Mouse (Mus musculus): ENCODE results near the gene Elk3. TPM values are rescaled to one million over a fixed set of nuclear protein-coding genes. Genes with fewer than 3 reads are reported as not detected.
A peak's percentile ranks its signal among the peaks of the same experiment; 100 is the strongest.

Gene Elk3
- polyA plus RNA-seq, 1 experiment from 2014 or later = 4.2 TPM

GRCm38 (mm10) chr10:93264001-93264400, 46.9 kb downstream of the Elk3 start:
- Histone ChIP-seq H3K27ac (no peak overlapping the region), H3K27me3 (no peaks in the 10 kb centered on the region), H3K9ac (no peak overlapping the region), H3K9me3 (replicated peaks) (no peaks in the 10 kb centered on the region), H3K36me3 (peaks cover 7% of the 10 kb centered on the region), H3K4me2 (no peak overlapping the region), H3K4me1 (replicated peaks) (peaks cover 24% of the 10 kb centered on the region), H3K4me3 (replicated peaks) (no peak overlapping the region)
- ATAC-seq (ENCODE audit: low read depth) (no peak), DNase-seq (no peak)
- 74% methylated on average over 5 of the region's 5 CpGs for WGBS (ENCODE audit: insufficient replicate concordance)

GRCm38 (mm10) chr10:93263431-93263830, 47.5 kb downstream of the Elk3 start:
- WGBS (ENCODE audit: insufficient replicate concordance) = 70% methylated on average over 8 of the region's 8 CpGs
- Histone ChIP-seq H3K27me3 (no peaks in the 10 kb centered on the region), H3K27ac (no peak overlapping the region), H3K4me1 (replicated peaks) (peaks cover 24% of the 10 kb centered on the region), H3K4me2 (no peak overlapping the region), H3K4me3 (replicated peaks) (no peak overlapping the region), H3K9me3 (replicated peaks) (no peaks in the 10 kb centered on the region), H3K36me3 (peaks cover 7% of the 10 kb centered on the region), H3K9ac (no peak overlapping the region)
- ATAC-seq (ENCODE audit: low read depth) (no peak), DNase-seq (no peak)

- Histone ChIP-seq H3K9me3 (replicated peaks) (no peaks in the 10 kb centered on the region), H3K4me2 (peak overlapping the region; percentile 32; the same call in 1 of the 2 replicates), H3K27me3 (no peaks in the 10 kb centered on the region), H3K9ac (no peak overlapping the region), H3K4me1 (replicated peaks) (peaks cover 24% of the 10 kb centered on the region), H3K27ac (0 out of 2 replicates have a peak overlapping the region, but pooled peaks have one; percentile 6), H3K36me3 (peaks cover 7% of the 10 kb centered on the region), H3K4me3 (replicated peaks) (no peak overlapping the region)
- WGBS (ENCODE audit: insufficient replicate concordance) = 29% methylated on average over 15 of the region's 15 CpGs
- ATAC-seq (ENCODE audit: low read depth) (peak; percentile 42; the same call in 1 of the 2 replicates), DNase-seq (no peak)
These were observed 48.9 kb downstream of the Elk3 start for GRCm38 (mm10) chr10:93261981-93262499.

GRCm38 (mm10) chr10:93261132-93261980, 49.6 kb downstream of the Elk3 start:
- ATAC-seq (ENCODE audit: low read depth) = peak; percentile 32; the same call in 1 of the 2 replicates

GRCm38 (mm10) chr10:93259826-93260225, 51.1 kb downstream of the Elk3 start:
- ATAC-seq (ENCODE audit: low read depth) (no peak), DNase-seq (no peak)

More at GRCm38 (mm10) chr10:93261132-93261980, 49.6 kb downstream of the Elk3 start:
- H3K27me3 ChIP-seq = no peaks in the 10 kb centered on the region
- peak overlapping the region; percentile 32 for H3K4me2 ChIP-seq
- 24% methylated on average over 16 of the region's 16 CpGs for WGBS (ENCODE audit: insufficient replicate concordance)
- H3K9me3 ChIP-seq (replicated peaks) = no peaks in the 10 kb centered on the region
- DNase-seq = no peak
- peaks cover 7% of the 10 kb centered on the region for H3K36me3 ChIP-seq
- 0 out of 2 replicates have a peak overlapping the region, but pooled peaks have one; percentile 6 for H3K27ac ChIP-seq
- H3K9ac ChIP-seq = no peak overlapping the region
- peaks cover 24% of the 10 kb centered on the region for H3K4me1 ChIP-seq (replicated peaks)
- no peak overlapping the region for H3K4me3 ChIP-seq (replicated peaks)

GRCm38 (mm10) chr10:93255294-93255693, 55.6 kb downstream of the Elk3 start:
- Histone ChIP-seq H3K27ac (no peak overlapping the region), H3K4me1 (replicated peaks) (peaks cover under 1% of the 10 kb centered on the region; the same call in 1 of the 2 replicates), H3K4me3 (replicated peaks) (no peak overlapping the region), H3K4me2 (no peak overlapping the region), H3K9ac (no peak overlapping the region), H3K9me3 (replicated peaks) (no peaks in the 10 kb centered on the region), H3K36me3 (no peaks in the 10 kb centered on the region), H3K27me3 (no peaks in the 10 kb centered on the region)
- 75% methylated on average over 13 of the region's 13 CpGs for WGBS (ENCODE audit: insufficient replicate concordance)
- no peak for ATAC-seq (ENCODE audit: low read depth)
- DNase-seq = no peak

More at GRCm38 (mm10) chr10:93259826-93260225, 51.1 kb downstream of the Elk3 start:
- no peaks in the 10 kb centered on the region for H3K9me3 ChIP-seq (replicated peaks)
- no peak overlapping the region for H3K4me2 ChIP-seq
- 64% methylated on average over 5 of the region's 5 CpGs for WGBS (ENCODE audit: insufficient replicate concordance)
- H3K27me3 ChIP-seq = no peaks in the 10 kb centered on the region
- no peak overlapping the region for H3K27ac ChIP-seq
- peaks cover 24% of the 10 kb centered on the region for H3K4me1 ChIP-seq (replicated peaks)
- H3K4me3 ChIP-seq (replicated peaks) = no peak overlapping the region
- peaks cover 3% of the 10 kb centered on the region for H3K36me3 ChIP-seq
- no peak overlapping the region for H3K9ac ChIP-seq

GRCm38 (mm10) chr10:93253156-93253555, 57.8 kb downstream of the Elk3 start:
- no peak for DNase-seq
- Histone ChIP-seq H3K27me3 (no peaks in the 10 kb centered on the region), H3K4me1 (replicated peaks) (no peaks in the 10 kb centered on the region), H3K9ac (no peak overlapping the region), H3K27ac (no peak overlapping the region), H3K4me2 (no peak overlapping the region), H3K36me3 (peaks cover 13% of the 10 kb centered on the region), H3K9me3 (replicated peaks) (no peaks in the 10 kb centered on the region), H3K4me3 (replicated peaks) (no peak overlapping the region)
- ATAC-seq (ENCODE audit: low read depth) = no peak
- WGBS (ENCODE audit: insufficient replicate concordance) = 81% methylated on average over 6 of the region's 6 CpGs

- H3K4me3 ChIP-seq (replicated peaks) = no peak overlapping the region
- H3K4me2 ChIP-seq = no peak overlapping the region
- no peaks in the 10 kb centered on the region for H3K4me1 ChIP-seq (replicated peaks)
- H3K27ac ChIP-seq = no peak overlapping the region
- H3K36me3 ChIP-seq = peaks cover 17% of the 10 kb centered on the region
- 83% methylated on average over 2 of the region's 2 CpGs for WGBS (ENCODE audit: insufficient replicate concordance)
- DNase-seq = no peak
- no peak for ATAC-seq (ENCODE audit: low read depth)
- no peaks in the 10 kb centered on the region for H3K9me3 ChIP-seq (replicated peaks)
- H3K27me3 ChIP-seq = no peaks in the 10 kb centered on the region
- no peak overlapping the region for H3K9ac ChIP-seq
These were observed 58.3 kb downstream of the Elk3 start for GRCm38 (mm10) chr10:93252661-93253060.

- Histone ChIP-seq H3K27ac (no peak overlapping the region), H3K4me3 (replicated peaks) (no peak overlapping the region), H3K9me3 (replicated peaks) (no peaks in the 10 kb centered on the region), H3K4me1 (replicated peaks) (no peaks in the 10 kb centered on the region), H3K4me2 (no peak overlapping the region), H3K9ac (no peak overlapping the region), H3K27me3 (no peaks in the 10 kb centered on the region), H3K36me3 (peaks cover 22% of the 10 kb centered on the region)
- 90% methylated on average over 8 of the region's 8 CpGs for WGBS (ENCODE audit: insufficient replicate concordance)
- DNase-seq (no peak), ATAC-seq (ENCODE audit: low read depth) (no peak)
These were observed 59.5 kb downstream of the Elk3 start for GRCm38 (mm10) chr10:93251426-93251825.

GRCm38 (mm10) chr10:93250436-93251317, 60.3 kb downstream of the Elk3 start:
- H3K4me1 ChIP-seq (replicated peaks) = no peaks in the 10 kb centered on the region
- ATAC-seq (ENCODE audit: low read depth) = no peak
- 78% methylated on average over 24 of the region's 24 CpGs for WGBS (ENCODE audit: insufficient replicate concordance)
- H3K9me3 ChIP-seq (replicated peaks) = no peaks in the 10 kb centered on the region
- no peak overlapping the region for H3K27ac ChIP-seq
- no peak for DNase-seq
- no peak overlapping the region for H3K9ac ChIP-seq
- H3K36me3 ChIP-seq = peaks cover 26% of the 10 kb centered on the region
- no peak overlapping the region for H3K4me2 ChIP-seq
- H3K27me3 ChIP-seq = no peaks in the 10 kb centered on the region
- no peak overlapping the region for H3K4me3 ChIP-seq (replicated peaks)

- no peaks in the 10 kb centered on the region for H3K4me1 ChIP-seq (replicated peaks)
- ATAC-seq (ENCODE audit: low read depth) = no peak
- no peak for DNase-seq
- no peak overlapping the region for H3K9ac ChIP-seq
- H3K9me3 ChIP-seq (replicated peaks) = no peaks in the 10 kb centered on the region
- H3K4me3 ChIP-seq (replicated peaks) = no peak overlapping the region
- H3K27ac ChIP-seq = no peak overlapping the region
- H3K36me3 ChIP-seq = peaks cover 28% of the 10 kb centered on the region
- H3K4me2 ChIP-seq = no peak overlapping the region
- H3K27me3 ChIP-seq = no peaks in the 10 kb centered on the region
- 79% methylated on average over 7 of the region's 7 CpGs for WGBS (ENCODE audit: insufficient replicate concordance)
These were observed 61.0 kb downstream of the Elk3 start for GRCm38 (mm10) chr10:93249901-93250300.
